Mouse (Mus musculus): ENCODE measurements around the gene Fosb.

Gene Fosb

GRCm38 (mm10) chr7:19306819-19307738 lies 2.8 kb downstream of the Fosb start:
- peak; percentile 63 for DNase-seq (ENCODE audit: low read depth)

- DNase-seq (ENCODE audit: low read depth), result peak; percentile 67
Observed at GRCm38 (mm10) chr7:19305796-19306765, 3.8 kb downstream of the Fosb start.

- no peak for DNase-seq (ENCODE audit: low read depth)
Observed at GRCm38 (mm10) chr7:19305413-19305735, 4.5 kb downstream of the Fosb start.

- no peak for DNase-seq (ENCODE audit: low read depth)
Observed at GRCm38 (mm10) chr7:19304501-19305412, 5.1 kb downstream of the Fosb start.

DNA sequence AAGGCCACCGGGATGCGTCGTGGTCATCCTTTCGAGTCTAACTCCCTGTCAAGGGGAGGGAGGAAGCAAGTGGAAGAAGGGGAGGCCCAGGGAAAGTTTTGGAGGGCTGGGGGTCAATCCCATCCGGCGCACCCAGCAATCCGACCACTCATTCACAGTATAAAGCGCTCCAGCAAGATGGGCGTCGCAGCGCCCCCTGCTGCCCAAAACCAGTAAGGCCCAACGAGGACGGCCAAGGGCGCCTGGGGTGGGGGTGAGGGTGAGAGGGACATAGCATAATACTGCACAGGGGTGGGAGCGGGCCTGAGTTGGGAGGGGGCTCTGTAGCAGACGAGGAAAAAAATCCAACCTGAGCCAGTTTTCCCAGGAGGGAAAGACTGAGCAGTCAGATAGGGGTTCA lies 6.1 kb downstream of the Fosb start:
- peak; percentile 91 for DNase-seq (ENCODE audit: low read depth)

DNA sequence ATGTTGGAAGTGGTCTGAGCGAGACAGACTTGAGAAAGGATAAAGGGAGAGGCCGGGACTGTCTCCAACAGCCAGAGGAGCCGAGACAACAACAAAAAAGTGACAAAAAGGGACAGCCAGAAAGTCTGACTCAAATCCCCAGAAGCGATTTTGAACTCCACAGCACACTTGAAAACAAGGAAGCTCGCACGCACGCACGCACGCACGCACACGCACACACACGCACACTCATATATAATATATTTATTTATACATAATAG lies 6.9 kb downstream of the Fosb start:
- DNase-seq (ENCODE audit: low read depth), result peak; percentile 76

- DNase-seq (ENCODE audit: low read depth), result no peak
Observed at GRCm38 (mm10) chr7:19302264-19303045, 7.4 kb downstream of the Fosb start.

- DNase-seq (ENCODE audit: low read depth), result peak; percentile 79
Observed at GRCm38 (mm10) chr7:19301461-19302263, 8.2 kb downstream of the Fosb start.

GRCm38 (mm10) chr7:19300501-19301421 lies 9.1 kb downstream of the Fosb start:
- DNase-seq (ENCODE audit: low read depth), result peak; percentile 93

GRCm38 (mm10) chr7:19299194-19299593 lies 10.7 kb downstream of the Fosb start:
- peak; percentile 77 for DNase-seq (ENCODE audit: low read depth)

DNA sequence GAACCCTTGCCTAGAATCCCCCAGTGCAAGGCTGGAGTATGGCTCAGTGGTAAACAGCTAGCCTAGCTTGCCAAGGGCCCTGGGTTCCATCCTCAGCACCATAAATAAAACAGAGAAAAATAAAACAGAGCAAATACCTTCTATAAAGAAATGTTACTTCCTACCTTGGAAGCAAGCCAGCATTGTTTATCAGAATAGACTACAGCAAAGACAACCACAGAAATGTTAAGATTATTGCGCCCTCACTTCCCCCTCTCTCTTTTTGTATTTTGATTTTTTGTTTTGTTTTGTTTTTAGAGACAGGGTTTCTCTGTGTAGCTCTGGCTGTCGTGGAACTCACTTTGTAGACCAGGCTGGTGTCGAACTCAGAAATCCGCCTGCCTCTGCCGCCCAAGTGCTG lies 12.1 kb downstream of the Fosb start:
- DNase-seq (ENCODE audit: low read depth), result no peak

GRCm38 (mm10) chr7:19297034-19297433 lies 12.8 kb downstream of the Fosb start:
- peak; percentile 54 for DNase-seq (ENCODE audit: low read depth)

GRCm38 (mm10) chr7:19295503-19296185 lies 14.2 kb downstream of the Fosb start:
- DNase-seq (ENCODE audit: low read depth), result peak; percentile 94

DNA sequence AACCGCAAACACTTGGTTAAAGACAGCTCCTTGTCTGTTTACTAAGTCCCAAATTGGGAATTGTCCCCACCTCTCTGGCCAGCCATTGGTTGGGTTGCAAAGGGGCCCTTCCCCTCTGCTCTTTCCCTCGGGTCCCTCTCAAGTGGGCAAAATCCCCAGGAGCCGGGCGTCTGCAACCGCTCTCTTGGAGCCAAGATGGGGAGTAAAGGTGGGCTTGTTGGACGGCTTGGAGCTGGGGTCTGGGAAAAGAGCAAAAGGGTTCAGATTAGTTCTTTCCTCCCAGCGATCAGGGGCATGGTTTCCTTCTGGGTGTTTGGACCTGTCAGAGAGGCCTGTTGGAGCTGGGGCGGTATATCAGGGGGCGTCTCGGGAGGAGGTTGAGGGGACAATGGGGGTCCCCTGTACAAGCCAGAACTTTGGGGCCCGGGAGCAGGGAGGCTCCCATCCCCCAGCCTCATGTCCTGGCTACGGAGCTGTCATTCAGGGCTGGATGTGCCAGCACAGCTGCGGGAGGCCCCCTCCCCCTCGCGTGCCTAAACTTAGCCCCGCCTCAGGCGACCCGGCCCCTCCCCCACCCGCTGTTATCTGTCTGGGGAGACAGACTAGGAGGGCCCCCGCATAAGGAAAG lies 18.8 kb downstream of the Fosb start:
- DNase-seq (ENCODE audit: low read depth), result no peak

DNA sequence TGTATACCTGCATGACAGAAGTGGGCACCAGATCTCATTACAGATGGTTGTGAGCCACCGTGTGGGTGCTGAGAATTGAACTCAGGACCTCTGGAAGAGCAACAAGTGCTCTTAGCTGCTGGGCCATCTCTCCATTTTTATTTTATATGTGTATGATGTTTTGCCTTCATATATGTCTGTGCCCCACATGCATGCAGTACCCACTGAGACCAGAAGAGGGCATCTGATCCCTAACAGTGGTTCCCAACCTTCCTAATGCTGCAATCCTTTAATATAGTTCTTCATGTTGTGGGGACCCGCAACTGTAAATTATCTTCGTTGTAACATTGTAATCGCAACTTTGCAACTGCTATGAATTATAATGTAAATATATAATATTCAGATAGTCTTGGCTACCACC lies 25.1 kb downstream of the Fosb start:
- DNase-seq (ENCODE audit: low read depth), result peak; percentile 83

DNA sequence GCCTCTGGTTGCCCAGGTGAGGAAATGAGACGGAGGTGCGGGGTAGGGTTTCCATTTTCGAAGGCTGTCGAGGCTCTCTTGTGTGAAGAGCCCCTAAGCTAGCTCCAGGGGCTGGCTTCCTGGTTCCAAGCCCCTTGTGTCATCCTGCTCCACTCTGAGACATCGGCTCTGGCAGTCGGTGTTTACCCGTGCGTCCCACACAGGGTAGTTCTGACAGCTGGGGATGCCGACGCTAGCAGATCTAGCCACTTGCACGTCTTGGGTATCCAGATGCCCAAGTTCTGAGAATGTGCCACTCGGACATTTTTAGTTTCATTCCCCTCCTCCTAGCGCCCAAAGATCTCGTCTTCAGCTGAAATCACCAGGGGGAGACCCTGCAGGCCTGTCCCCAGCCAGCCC lies 26.4 kb downstream of the Fosb start:
- no peak for DNase-seq (ENCODE audit: low read depth)

DNA sequence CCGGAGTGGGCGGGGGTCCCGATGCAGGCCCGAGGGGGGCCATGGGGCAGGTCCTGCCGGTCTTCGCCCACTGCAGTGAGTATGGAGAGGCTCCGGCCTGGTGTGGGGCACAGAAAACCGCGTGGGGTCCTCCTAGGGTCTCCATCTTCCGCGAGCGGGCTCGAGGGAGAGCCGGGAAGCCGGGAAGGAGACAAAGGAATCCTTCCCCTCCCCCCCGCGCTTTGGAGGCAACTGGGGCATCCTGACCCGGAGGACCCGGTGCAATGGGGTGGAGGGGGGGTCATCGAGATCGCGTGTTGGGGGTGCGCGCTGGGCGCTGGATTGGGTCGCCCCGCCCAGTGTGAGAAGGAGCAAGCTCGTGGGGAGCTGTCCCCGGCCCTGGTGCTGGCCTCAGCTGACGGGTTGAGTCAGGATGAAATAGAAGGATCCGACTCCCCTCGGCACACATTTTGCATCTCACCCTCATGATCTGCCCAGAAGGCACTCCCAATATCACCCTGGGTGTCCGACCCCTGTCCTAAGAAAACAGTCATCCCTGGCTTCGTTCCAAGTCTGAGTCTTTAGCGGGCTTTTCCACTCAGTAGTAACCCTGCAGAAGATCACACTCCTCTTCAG lies 27.0 kb downstream of the Fosb start:
- peak; percentile 75 for DNase-seq (ENCODE audit: low read depth)

DNA sequence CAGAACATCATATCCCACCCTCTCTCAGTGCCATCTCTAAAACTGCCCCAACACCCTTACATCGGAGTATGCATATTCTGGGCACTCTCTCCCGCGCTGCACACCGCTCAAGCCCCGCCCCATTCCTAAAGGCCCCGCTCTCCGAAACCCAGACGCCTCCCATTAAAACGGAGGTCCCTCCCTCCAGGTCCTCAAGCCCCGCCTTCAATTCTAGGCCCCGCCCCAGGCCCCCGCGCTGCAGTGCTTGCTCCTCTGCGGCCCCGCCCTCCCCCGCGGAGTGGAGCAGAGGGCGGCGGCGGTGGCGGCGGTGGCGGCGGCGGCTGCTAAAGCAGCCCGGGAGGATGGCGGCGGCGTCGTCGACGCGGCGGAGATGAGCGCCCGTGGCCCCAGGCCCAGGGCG lies 27.5 kb downstream of the Fosb start, which contains the start of gene Rtn2:
Gene Rtn2, plus strand, starts transcription at position 240 of the 400 bp plus-strand sequence.
- DNase-seq (ENCODE audit: low read depth), result peak; percentile 94
